Mouse (Mus musculus): ENCODE data around the gene Trpm6. TPM values are rescaled to one million over a fixed set of nuclear protein-coding genes. Genes with fewer than 3 reads are reported as not detected.

The Trpm6 gene
- 0.35 and 0.37 TPM in 2 replicates for polyA plus RNA-seq (2012; rRNA removed)

GRCm38 (mm10) chr19:18749598-18750339 lies at the start of gene Trpm6:
Gene Trpm6, plus strand, starts transcription at chr19:18749983.

GRCm38 (mm10) chr19:18712866-18713300 lies 36.9 kb upstream of the Trpm6 start, which contains the start of gene D030056L22Rik:
Gene D030056L22Rik, plus strand, starts transcription at chr19:18713193.

Other genes with a start within 250 kb of the Trpm6 start
- 23.2 and 25.3 TPM in 2 replicates for gene Ostf1, start 118.2 kb upstream of the Trpm6 start, polyA plus RNA-seq (2012; rRNA removed)
- 4.6 and 6.0 TPM in 2 replicates for gene Nmrk1, start 118.0 kb upstream of the Trpm6 start, polyA plus RNA-seq (2012; rRNA removed)
- gene Carnmt1, start 79.2 kb upstream of the Trpm6 start, polyA plus RNA-seq (2012; rRNA removed) = 7.8 and 10.2 TPM in 2 replicates
- 41.2 and 46.6 TPM in 2 replicates for gene D030056L22Rik, start 36.8 kb upstream of the Trpm6 start, polyA plus RNA-seq (2012; rRNA removed)